18 mouse cellular contexts compared by ENCODE assay signal in the genomic region with DNA sequence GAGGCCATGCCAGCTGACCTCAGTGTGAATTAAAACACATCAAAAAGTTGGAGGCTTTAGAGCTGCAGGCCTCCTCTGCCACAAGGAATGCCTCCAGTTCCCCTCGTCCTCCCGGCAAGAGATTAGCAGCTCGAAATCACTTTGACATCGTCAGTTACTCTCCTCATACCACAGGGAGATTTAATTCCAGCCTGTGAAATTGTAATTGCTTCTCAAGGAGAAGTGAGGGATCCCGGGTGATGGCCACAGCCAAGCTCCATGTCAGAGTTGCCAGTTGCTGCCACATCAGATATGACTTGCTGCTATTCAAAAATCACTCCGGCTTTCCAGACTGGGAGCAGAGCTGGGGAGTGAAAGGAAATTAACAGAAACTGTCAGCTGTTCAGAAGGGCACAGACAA.
DNase-seq lines count a peak whose midpoint lies in the region; ATAC-seq and TF ChIP-seq lines count a peak whose summit lies in the region.
"Had no signal": no experiment of that assay in that cellular context is flagged by ENCODE, and none has a peak within 500 bp of the region (broad histone marks: within the 10 kb centered on the region; RNA-seq: fewer than 3 reads in every experiment).

No protein-coding gene starts in this region.

- H3K4me1 ChIP-seq in forebrain, postnatal 0 days (ENCODE audit: insufficient read depth), result no peaks in the 10 kb centered on the region
- 0 out of 2 replicates have a peak, but pooled peaks cover 8% of the 10 kb centered on the region for H3K4me1 ChIP-seq in forebrain, embryonic 13.5 days
- H3K4me1 ChIP-seq in hindbrain, postnatal 0 days (ENCODE audit: insufficient read depth, low read length), result no peaks in the 10 kb centered on the region
- H3K4me1 ChIP-seq in hindbrain, embryonic 11.5 days (replicated peaks; ENCODE audit: control insufficient read depth, insufficient read depth, low read length), result no peaks in the 10 kb centered on the region
- peaks cover 13% of the 10 kb centered on the region for H3K4me1 ChIP-seq in midbrain, embryonic 11.5 days (ENCODE audit: control insufficient read depth, insufficient read depth, low read length)
- H3K4me1 ChIP-seq: limb, embryonic 13.5 days; neural tube, embryonic 15.5 days had no signal

- H3K36me3 ChIP-seq in forebrain, postnatal 0 days (ENCODE audit: insufficient read depth), result no peaks in the 10 kb centered on the region
- H3K36me3 ChIP-seq in forebrain, embryonic 13.5 days (ENCODE audit: poor library complexity, severe bottlenecking), result no peaks in the 10 kb centered on the region
- H3K36me3 ChIP-seq in hindbrain, postnatal 0 days (ENCODE audit: insufficient read depth, low read length), result no peaks in the 10 kb centered on the region
- no peaks in the 10 kb centered on the region for H3K36me3 ChIP-seq in hindbrain, embryonic 11.5 days (ENCODE audit: control insufficient read depth, insufficient read depth, low read length)
- no peaks in the 10 kb centered on the region for H3K36me3 ChIP-seq in midbrain, embryonic 11.5 days (ENCODE audit: control insufficient read depth, insufficient read depth, low read length)
- H3K36me3 ChIP-seq: heart, embryonic 15.5 days; limb, embryonic 13.5 days; neural tube, embryonic 15.5 days had no signal

- H3K27ac ChIP-seq in forebrain, postnatal 0 days (ENCODE audit: low read depth, low read length), result no peak overlapping the region
- H3K27ac ChIP-seq in forebrain, embryonic 13.5 days, result no peak overlapping the region
- H3K27ac ChIP-seq in hindbrain, postnatal 0 days, result no peak overlapping the region
- H3K27ac ChIP-seq in hindbrain, embryonic 11.5 days (ENCODE audit: low read depth, low read length), result no peak overlapping the region
- peak overlapping the region; percentile 22 for H3K27ac ChIP-seq in midbrain, embryonic 11.5 days (ENCODE audit: low read depth, low read length)
- H3K27ac ChIP-seq: heart, embryonic 15.5 days; hindbrain, embryonic 14.5 days; limb, embryonic 13.5 days; liver, embryonic 14.5 days; neural tube, embryonic 15.5 days had no signal

- H3K4me2 ChIP-seq in forebrain, postnatal 0 days (ENCODE audit: low read depth), result no peak overlapping the region
- H3K4me2 ChIP-seq in forebrain, embryonic 13.5 days, result no peak overlapping the region
- H3K4me2 ChIP-seq in hindbrain, postnatal 0 days (ENCODE audit: low read depth, low read length), result no peak overlapping the region
- H3K4me2 ChIP-seq in hindbrain, embryonic 11.5 days (replicated peaks; ENCODE audit: low read depth, low read length), result no peak overlapping the region
- H3K4me2 ChIP-seq in midbrain, embryonic 11.5 days, result no peak overlapping the region
- H3K4me2 ChIP-seq: heart, embryonic 15.5 days; hindbrain, embryonic 14.5 days; limb, embryonic 13.5 days; neural tube, embryonic 15.5 days had no signal

- no peak overlapping the region for H3K4me3 ChIP-seq in forebrain, postnatal 0 days (ENCODE audit: low read depth, low read length)
- no peak overlapping the region for H3K4me3 ChIP-seq in forebrain, embryonic 13.5 days
- H3K4me3 ChIP-seq in hindbrain, postnatal 0 days (ENCODE audit: low read length), result no peak overlapping the region
- H3K4me3 ChIP-seq in hindbrain, embryonic 11.5 days (ENCODE audit: low read depth, low read length), result no peak overlapping the region
- H3K4me3 ChIP-seq in midbrain, embryonic 11.5 days (ENCODE audit: low read depth, low read length), result no peak overlapping the region
- H3K4me3 ChIP-seq: heart, embryonic 15.5 days; limb, embryonic 13.5 days; myocyte; neural tube, embryonic 15.5 days had no signal

- WGBS in forebrain, postnatal 0 days, result 30% methylated on average over 6 of the region's 6 CpGs
- WGBS in forebrain, embryonic 13.5 days, result 38% methylated on average over 6 of the region's 6 CpGs
- WGBS in hindbrain, postnatal 0 days, result 30% methylated on average over 6 of the region's 6 CpGs
- 59% methylated on average over 6 of the region's 6 CpGs for WGBS in hindbrain, embryonic 11.5 days
- WGBS in midbrain, embryonic 11.5 days, result 16% methylated on average over 6 of the region's 6 CpGs

- peak; percentile 80 for ATAC-seq in forebrain, postnatal 0 days
- no peak for ATAC-seq in forebrain, embryonic 13.5 days
- no peak for ATAC-seq in hindbrain, postnatal 0 days
- no peak for ATAC-seq in hindbrain, embryonic 11.5 days (ENCODE audit: low FRiP score)
- ATAC-seq in midbrain, embryonic 11.5 days (ENCODE audit: low FRiP score), result peak; percentile 43
- ATAC-seq: intestine, postnatal 0 days had no signal

- no peak for DNase-seq in forebrain, postnatal 0 days
- DNase-seq in hindbrain, postnatal 0 days (ENCODE audit: low spot score), result peak; percentile 24
- DNase-seq in hindbrain, embryonic 11.5 days (ENCODE audit: low spot score), result no peak
- DNase-seq in midbrain, embryonic 11.5 days (ENCODE audit: low spot score, missing footprints), result no peak
- DNase-seq in retina, postnatal 1 day, result peak; percentile 38
- no peak for DNase-seq in embryo, embryonic 9.5 days (ENCODE audit: extremely low spot score)
- DNase-seq: B cell, adult 2 months; cerebellum, postnatal 14 days; embryo, embryonic 11 days; kidney, postnatal 14 days had no signal

- H3K9me3 ChIP-seq in forebrain, postnatal 0 days (ENCODE audit: low read length), result no peaks in the 10 kb centered on the region
- no peaks in the 10 kb centered on the region for H3K9me3 ChIP-seq in forebrain, embryonic 13.5 days (replicated peaks)
- H3K9me3 ChIP-seq in hindbrain, postnatal 0 days (ENCODE audit: low read length), result no peaks in the 10 kb centered on the region
- no peaks in the 10 kb centered on the region for H3K9me3 ChIP-seq in hindbrain, embryonic 11.5 days (ENCODE audit: control insufficient read depth, low read length)
- H3K9me3 ChIP-seq in midbrain, embryonic 11.5 days (ENCODE audit: control insufficient read depth, low read length), result no peaks in the 10 kb centered on the region
- H3K9me3 ChIP-seq: heart, embryonic 15.5 days; limb, embryonic 13.5 days; neural tube, embryonic 15.5 days had no signal

- no peak overlapping the region for H3K9ac ChIP-seq in forebrain, postnatal 0 days
- no peak overlapping the region for H3K9ac ChIP-seq in forebrain, embryonic 13.5 days
- H3K9ac ChIP-seq in hindbrain, postnatal 0 days (replicated peaks; ENCODE audit: low read length), result no peak overlapping the region
- no peak overlapping the region for H3K9ac ChIP-seq in hindbrain, embryonic 11.5 days (ENCODE audit: low read depth, low read length)
- no peak overlapping the region for H3K9ac ChIP-seq in midbrain, embryonic 11.5 days (ENCODE audit: low read length)
- H3K9ac ChIP-seq: heart, embryonic 15.5 days; hindbrain, embryonic 14.5 days; limb, embryonic 13.5 days; liver, embryonic 14.5 days; neural tube, embryonic 15.5 days had no signal

- no peak for TF ChIP-seq CTCF in forebrain, postnatal 0 days (IDR thresholded peaks at IDR 0.05; ENCODE audit: low read depth)
- TF ChIP-seq CTCF in hindbrain, postnatal 0 days (IDR thresholded peaks at IDR 0.05; ENCODE audit: low read depth), result no peak

- H3K27me3 ChIP-seq in forebrain, postnatal 0 days (ENCODE audit: insufficient read depth, low read length), result no peaks in the 10 kb centered on the region
- no peaks in the 10 kb centered on the region for H3K27me3 ChIP-seq in forebrain, embryonic 13.5 days
- H3K27me3 ChIP-seq in hindbrain, postnatal 0 days (ENCODE audit: insufficient read depth, low read length), result no peaks in the 10 kb centered on the region
- H3K27me3 ChIP-seq in hindbrain, embryonic 11.5 days (ENCODE audit: control insufficient read depth, insufficient read depth, low read length), result no peaks in the 10 kb centered on the region
- H3K27me3 ChIP-seq in midbrain, embryonic 11.5 days (ENCODE audit: control insufficient read depth, insufficient read depth, low read length), result no peaks in the 10 kb centered on the region
- H3K27me3 ChIP-seq: heart, embryonic 15.5 days; limb, embryonic 13.5 days; neural tube, embryonic 15.5 days had no signal

Comparison
In these comparisons a context has a peak if more than half of its experiments do, and no peak if none do; other contexts are left out.
1. ATAC-seq: peak in forebrain, postnatal 0 days (single experiment) and midbrain, embryonic 11.5 days (single experiment); none in forebrain, embryonic 13.5 days (single experiment), hindbrain, postnatal 0 days (single experiment) and hindbrain, embryonic 11.5 days (single experiment).
2. DNase-seq: peak in hindbrain, postnatal 0 days (single experiment) and retina, postnatal 1 day (single experiment); none in forebrain, postnatal 0 days (single experiment), hindbrain, embryonic 11.5 days (single experiment), midbrain, embryonic 11.5 days (single experiment) and embryo, embryonic 9.5 days (single experiment).